Mouse (Mus musculus): ENCODE data around the gene Dnm1.
"Not testable (repeated sequence)": the region's sequence is repeated elsewhere in the genome, so short reads cannot be mapped to it uniquely, and the experiment has no call there.

The Dnm1 gene

GRCm38 (mm10) chr2:32362274-32362673 lies 9.1 kb upstream of the Dnm1 start:
- not testable (repeated sequence) for DNase-seq (ENCODE audit: low read depth, low spot score)

- peak; percentile 27 for DNase-seq (ENCODE audit: low read depth, low spot score)
Observed at GRCm38 (mm10) chr2:32361437-32361836, 8.3 kb upstream of the Dnm1 start.

- DNase-seq (ENCODE audit: low read depth, low spot score): peak; percentile 43
Observed at GRCm38 (mm10) chr2:32360741-32361140, 7.6 kb upstream of the Dnm1 start.

GRCm38 (mm10) chr2:32358381-32358780 lies 5.2 kb upstream of the Dnm1 start:
- no peak for DNase-seq (ENCODE audit: low read depth, low spot score)

GRCm38 (mm10) chr2:32357710-32358109 lies 4.6 kb upstream of the Dnm1 start:
- no peak for DNase-seq (ENCODE audit: low read depth, low spot score)

- DNase-seq (ENCODE audit: low read depth, low spot score): no peak
Observed at GRCm38 (mm10) chr2:32356216-32356615, 3.1 kb upstream of the Dnm1 start.

- DNase-seq (ENCODE audit: low read depth, low spot score): no peak
Observed at GRCm38 (mm10) chr2:32354336-32354895, 1.3 kb upstream of the Dnm1 start.

GRCm38 (mm10) chr2:32353836-32354235 lies 698 bp upstream of the Dnm1 start:
- DNase-seq (ENCODE audit: low read depth, low spot score): no peak

GRCm38 (mm10) chr2:32352151-32353006 lies 759 bp downstream of the Dnm1 start, which contains the start of gene Ciz1:
Gene Ciz1 (plus strand): TSS chr2:32352327.
- DNase-seq (ENCODE audit: low read depth, low spot score): peak; percentile 50

GRCm38 (mm10) chr2:32351471-32351961 lies 1.6 kb downstream of the Dnm1 start:
- DNase-seq (ENCODE audit: low read depth, low spot score): no peak

- no peak for DNase-seq (ENCODE audit: low read depth, low spot score)
Observed at GRCm38 (mm10) chr2:32350471-32351051, 2.6 kb downstream of the Dnm1 start.

- no peak for DNase-seq (ENCODE audit: low read depth, low spot score)
Observed at GRCm38 (mm10) chr2:32349625-32350255, 3.4 kb downstream of the Dnm1 start.

GRCm38 (mm10) chr2:32348311-32348710 lies 4.8 kb downstream of the Dnm1 start:
- DNase-seq (ENCODE audit: low read depth, low spot score): no peak

- no peak for DNase-seq (ENCODE audit: low read depth, low spot score)
Observed at GRCm38 (mm10) chr2:32347019-32347418, 6.1 kb downstream of the Dnm1 start.

- DNase-seq (ENCODE audit: low read depth, low spot score): no peak
Observed at GRCm38 (mm10) chr2:32344598-32345321, 8.4 kb downstream of the Dnm1 start.

GRCm38 (mm10) chr2:32344056-32344455 lies 9.1 kb downstream of the Dnm1 start:
- DNase-seq (ENCODE audit: low read depth, low spot score): no peak

- no peak for DNase-seq (ENCODE audit: low read depth, low spot score)
Observed at GRCm38 (mm10) chr2:32343351-32343671, 9.8 kb downstream of the Dnm1 start.

GRCm38 (mm10) chr2:32342539-32343350 lies 10.4 kb downstream of the Dnm1 start:
- no peak for DNase-seq (ENCODE audit: low read depth, low spot score)

- DNase-seq (ENCODE audit: low read depth, low spot score): no peak
Observed at GRCm38 (mm10) chr2:32342039-32342438, 11.1 kb downstream of the Dnm1 start.

GRCm38 (mm10) chr2:32341634-32341939 lies 11.6 kb downstream of the Dnm1 start:
- no peak for DNase-seq (ENCODE audit: low read depth, low spot score)

All from retina, postnatal 7 days (tissue).